Mouse (Mus musculus) fibroblast of lung, adult 2 months (primary cell): ENCODE results near the gene Ankrd12.
A peak's percentile ranks its signal among the peaks of the same experiment; 100 is the strongest.

ENCODE experiments used
- DNase-seq: peaks from one replicate; pipeline ENCODE4 v3.0.0-alpha.2; 2011; ENCODE audit warnings: low read depth

Gene Ankrd12

GRCm38 (mm10) chr17:65930158-65930826, 146.6 kb downstream of the Ankrd12 start:
- DNase-seq: no peak

- no peak for DNase-seq
Observed at GRCm38 (mm10) chr17:65929319-65929978, 147.4 kb downstream of the Ankrd12 start.

- no peak for DNase-seq
Observed at GRCm38 (mm10) chr17:65927077-65927476, 149.8 kb downstream of the Ankrd12 start.

- no peak for DNase-seq
Observed at GRCm38 (mm10) chr17:65924218-65924617, 152.7 kb downstream of the Ankrd12 start.

- no peak for DNase-seq
Observed at GRCm38 (mm10) chr17:65921975-65922374, 154.9 kb downstream of the Ankrd12 start.

GRCm38 (mm10) chr17:65919235-65919634, 157.7 kb downstream of the Ankrd12 start:
- DNase-seq: no peak

GRCm38 (mm10) chr17:65916135-65916668, 160.7 kb downstream of the Ankrd12 start:
- DNase-seq: peak; percentile 89
